Mouse (Mus musculus): ENCODE measurements around the gene Cybrd1.

Gene Cybrd1

DNA sequence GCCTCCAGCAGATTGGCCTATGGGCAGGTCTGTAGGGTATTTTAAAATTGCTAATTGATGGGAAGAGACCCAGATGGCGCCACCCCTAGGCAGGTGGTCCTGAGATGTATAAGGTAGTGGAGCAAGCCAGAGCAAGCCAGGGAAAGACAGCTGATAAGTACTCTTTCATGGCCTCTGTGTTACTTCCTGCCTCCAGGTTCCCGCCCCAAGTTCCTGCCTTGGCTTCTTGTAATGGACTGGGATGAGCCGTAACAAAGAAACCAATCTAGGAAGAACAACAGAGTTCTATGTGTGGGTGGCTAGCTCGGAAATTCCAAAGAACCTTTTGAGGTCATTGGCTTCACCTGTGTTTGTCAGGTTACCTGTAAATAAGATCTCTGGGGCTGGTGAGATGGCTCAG, 49.5 kb downstream of the Cybrd1 start:
- in situ Hi-C loops (cut with MboI; ENCODE audit: low sequenced_read_pairs): no loop called here

GRCm38 (mm10) chr2:71168461-71169021, 50.8 kb downstream of the Cybrd1 start:
- in situ Hi-C loops (cut with MboI; ENCODE audit: low sequenced_read_pairs): no loop called here

GRCm38 (mm10) chr2:71173031-71173430, 55.3 kb downstream of the Cybrd1 start:
- in situ Hi-C loops (cut with MboI; ENCODE audit: low sequenced_read_pairs): no loop called here

DNA sequence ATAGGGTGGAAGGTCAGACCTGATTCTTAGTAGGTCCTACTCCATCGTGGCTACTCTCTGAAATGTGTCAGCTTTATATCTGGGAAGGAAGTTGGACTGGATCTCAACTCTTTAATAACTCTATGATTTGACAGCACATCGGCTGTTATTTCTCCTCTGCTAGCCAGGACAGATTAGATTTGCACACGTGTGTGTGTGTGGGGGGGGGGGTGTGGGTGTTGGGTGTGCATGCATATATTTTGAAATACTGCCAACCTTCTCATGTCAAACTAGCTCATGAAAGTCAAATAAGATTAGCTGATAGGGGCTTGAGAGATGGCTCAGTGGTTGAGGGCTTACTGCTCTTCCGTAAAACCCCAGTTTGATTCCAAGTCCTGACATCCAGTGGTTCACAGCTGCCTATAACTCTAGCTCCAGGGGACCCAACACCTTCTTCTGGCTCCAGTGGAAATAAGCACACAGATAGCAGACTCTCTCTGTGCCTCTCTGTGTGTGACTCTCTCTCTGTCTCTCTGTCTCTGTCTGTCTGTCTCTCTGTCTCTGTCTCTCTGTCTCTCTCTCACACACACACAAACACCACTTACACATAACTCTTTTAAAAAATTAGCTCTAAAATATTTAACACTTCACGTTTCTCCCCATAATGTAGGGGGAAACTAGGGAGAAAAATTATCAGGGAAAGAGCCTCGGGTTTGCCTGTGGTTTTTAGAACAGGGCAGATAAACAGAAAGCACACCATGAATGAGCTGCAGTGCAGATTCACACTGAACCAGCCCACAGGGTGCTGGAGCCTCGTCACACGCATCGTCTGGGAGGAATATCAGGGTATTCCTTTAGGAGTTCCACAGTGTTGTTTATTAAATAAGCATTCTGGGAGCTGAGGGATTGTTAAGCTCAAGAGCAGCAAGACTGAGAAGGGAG, 58.9 kb downstream of the Cybrd1 start:
- in situ Hi-C loops (cut with MboI; ENCODE audit: low sequenced_read_pairs): no loop called here

- in situ Hi-C loops (cut with MboI; ENCODE audit: low sequenced_read_pairs): no loop called here
Measured at GRCm38 (mm10) chr2:71177250-71177615, 59.5 kb downstream of the Cybrd1 start.

DNA sequence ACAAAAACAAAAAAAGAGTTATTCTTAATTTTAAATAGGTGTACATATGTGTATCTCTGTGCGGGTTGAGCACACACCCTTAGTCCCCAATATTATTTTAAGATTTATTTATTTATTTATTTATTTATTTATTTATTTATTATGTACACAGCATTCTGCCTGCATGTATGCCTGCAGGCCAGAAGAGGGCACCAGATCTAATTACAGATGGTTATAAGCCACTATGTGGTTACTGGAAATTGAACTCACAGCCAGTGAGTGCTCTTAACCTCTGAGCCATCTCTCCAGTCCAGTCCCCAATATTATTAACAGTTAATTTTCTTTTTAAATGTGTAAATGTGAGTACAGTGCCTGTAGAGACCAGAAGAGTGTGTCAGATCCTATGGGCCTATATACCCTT, 60.0 kb downstream of the Cybrd1 start:
- in situ Hi-C loops (cut with MboI; ENCODE audit: low sequenced_read_pairs): no loop called here

- in situ Hi-C loops (cut with MboI; ENCODE audit: low sequenced_read_pairs): no loop called here
Measured at GRCm38 (mm10) chr2:71179716-71180115, 62.0 kb downstream of the Cybrd1 start.

DNA sequence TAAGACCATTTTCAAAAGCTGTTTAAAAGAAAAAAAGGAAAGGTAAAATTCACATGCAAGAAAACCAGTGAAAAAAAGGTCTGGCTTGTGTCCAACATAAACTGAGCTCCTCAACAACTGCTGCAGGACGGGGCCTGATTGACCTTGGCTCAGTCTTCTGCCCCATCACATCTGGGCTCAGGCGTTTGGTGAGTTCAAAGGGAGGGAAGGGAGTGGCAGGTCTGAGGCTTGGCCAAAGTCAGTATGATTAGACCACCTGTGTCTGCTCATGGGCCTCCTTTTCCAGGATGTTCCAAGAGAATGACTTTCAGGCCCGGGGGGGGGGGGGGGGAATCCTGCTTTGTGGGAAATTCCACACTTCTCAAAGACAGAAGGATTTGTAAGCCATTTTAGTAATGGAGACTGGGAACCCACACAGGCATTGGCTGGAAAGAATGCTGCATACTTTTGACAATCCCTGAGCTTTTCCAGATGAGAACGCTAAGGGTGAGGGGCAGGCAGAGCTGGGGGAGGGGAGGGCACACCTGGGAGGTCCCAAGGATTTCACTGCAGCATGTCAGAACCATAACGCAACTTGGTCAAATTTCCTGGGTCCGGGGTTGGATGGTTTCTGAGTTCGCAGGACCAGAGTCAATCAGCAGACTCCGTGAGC, 63.0 kb downstream of the Cybrd1 start:
- in situ Hi-C loops (cut with MboI; ENCODE audit: low sequenced_read_pairs): no loop called here

GRCm38 (mm10) chr2:71187950-71188349, 70.2 kb downstream of the Cybrd1 start:
- in situ Hi-C loops (cut with MboI; ENCODE audit: low sequenced_read_pairs): no loop called here

DNA sequence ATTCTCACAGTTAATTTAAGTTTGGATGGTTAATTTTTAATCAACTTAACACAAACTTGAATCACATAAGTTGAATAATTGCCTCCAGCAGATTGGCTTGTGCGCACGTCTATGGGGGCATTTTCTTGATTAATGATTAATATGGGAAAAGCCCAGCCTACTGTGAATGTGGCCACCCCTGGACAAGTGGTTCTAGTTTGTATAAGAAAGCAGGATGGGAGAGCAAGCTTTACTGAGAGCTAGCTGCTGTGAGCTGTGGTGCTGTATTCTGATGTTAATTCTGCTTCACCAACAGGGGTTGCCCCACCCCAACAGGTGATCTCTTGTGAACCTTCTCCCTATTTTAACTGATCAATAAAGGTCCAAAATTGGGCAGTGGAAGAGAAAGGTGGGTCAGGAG, 71.1 kb downstream of the Cybrd1 start:
- in situ Hi-C loops (cut with MboI; ENCODE audit: low sequenced_read_pairs): no loop called here

GRCm38 (mm10) chr2:71191391-71192194, 73.9 kb downstream of the Cybrd1 start:
- in situ Hi-C loops (cut with MboI; ENCODE audit: low sequenced_read_pairs): no loop called here

DNA sequence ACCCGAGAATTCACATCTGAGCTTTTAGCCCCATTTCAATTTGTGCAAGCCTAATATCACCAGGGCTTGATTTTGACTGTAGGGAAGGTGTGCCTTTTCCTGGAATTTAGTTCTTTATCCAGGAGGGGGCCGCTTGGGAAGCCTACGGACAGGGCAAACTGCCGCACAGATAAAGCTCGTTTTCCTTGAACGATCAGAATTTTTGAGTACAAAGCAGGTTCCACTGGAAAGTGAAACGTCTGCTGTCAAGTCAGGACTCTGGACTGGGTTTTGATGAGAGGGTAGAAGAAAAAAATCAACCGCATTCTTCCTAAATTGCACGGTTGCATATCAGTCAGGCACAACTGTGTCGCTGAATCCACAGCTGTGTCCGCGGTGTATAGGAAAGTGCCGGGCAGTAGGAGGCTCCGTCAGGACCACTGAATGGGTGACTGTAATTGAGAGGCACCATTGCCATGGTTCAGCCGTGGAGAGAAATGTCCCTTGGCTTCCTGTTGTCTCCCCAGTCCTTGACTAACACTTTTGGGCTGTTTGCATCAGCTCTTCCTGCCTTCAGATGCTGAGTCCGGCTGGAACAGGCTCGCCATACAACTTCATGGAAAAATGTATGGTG, 74.6 kb downstream of the Cybrd1 start:
- in situ Hi-C loops (cut with MboI; ENCODE audit: low sequenced_read_pairs): no loop called here
